Mouse (Mus musculus) forelimb bud, embryonic 11.5 days (tissue): Measurements from ENCODE around the gene Stk11.

Source experiments
- DNase-seq: peaks from one replicate; pipeline ENCODE4 v3.0.0-alpha.2; 2012; ENCODE audit warnings: low read depth, low spot score

Gene Stk11

GRCm38 (mm10) chr10:80095547-80095946, 20.1 kb upstream of the Stk11 start:
- DNase-seq: no peak

- peak; percentile 32 for DNase-seq
Measured at GRCm38 (mm10) chr10:80097275-80097674, 18.3 kb upstream of the Stk11 start.

GRCm38 (mm10) chr10:80098630-80099029, 17.0 kb upstream of the Stk11 start:
- no peak for DNase-seq

GRCm38 (mm10) chr10:80100982-80101381, 14.6 kb upstream of the Stk11 start:
- DNase-seq: no peak

GRCm38 (mm10) chr10:80102216-80102915, 13.2 kb upstream of the Stk11 start:
- DNase-seq: peak; percentile 76

GRCm38 (mm10) chr10:80103032-80103431, 12.6 kb upstream of the Stk11 start:
- no peak for DNase-seq

- no peak for DNase-seq
Measured at GRCm38 (mm10) chr10:80104181-80104580, 11.4 kb upstream of the Stk11 start.

- no peak for DNase-seq
Measured at GRCm38 (mm10) chr10:80105460-80105859, 10.1 kb upstream of the Stk11 start, which contains the start of gene Sbno2. Gene Sbno2, minus strand, starts transcription at chr10:80105571.

- DNase-seq: no peak
Measured at GRCm38 (mm10) chr10:80105926-80106325, 9.7 kb upstream of the Stk11 start.

- no peak for DNase-seq
Measured at GRCm38 (mm10) chr10:80107678-80108077, 7.9 kb upstream of the Stk11 start.

GRCm38 (mm10) chr10:80114341-80115284, 990 bp upstream of the Stk11 start:
- DNase-seq: peak; percentile 95

GRCm38 (mm10) chr10:80115944-80116335, 337 bp downstream of the Stk11 start:
- no peak for DNase-seq

GRCm38 (mm10) chr10:80116563-80116926, 942 bp downstream of the Stk11 start:
- no peak for DNase-seq

GRCm38 (mm10) chr10:80116927-80117691, 1.5 kb downstream of the Stk11 start:
- no peak for DNase-seq

- DNase-seq: no peak
Measured at GRCm38 (mm10) chr10:80117736-80118135, 2.1 kb downstream of the Stk11 start.

GRCm38 (mm10) chr10:80118552-80118951, 2.9 kb downstream of the Stk11 start:
- no peak for DNase-seq

- DNase-seq: no peak
Measured at GRCm38 (mm10) chr10:80120146-80120545, 4.5 kb downstream of the Stk11 start.

GRCm38 (mm10) chr10:80121639-80122038, 6.0 kb downstream of the Stk11 start:
- DNase-seq: no peak

GRCm38 (mm10) chr10:80123932-80124562, 8.4 kb downstream of the Stk11 start:
- DNase-seq: no peak

- DNase-seq: no peak
Measured at GRCm38 (mm10) chr10:80127920-80128319, 12.3 kb downstream of the Stk11 start.

GRCm38 (mm10) chr10:80129846-80130245, 14.2 kb downstream of the Stk11 start:
- DNase-seq: no peak
